Mouse (Mus musculus) embryonic fibroblast, embryonic 13.5 days (primary cell): ENCODE measurements around the gene Zfp292.

Experiments used
- CTCF ChIP-seq: IDR thresholded peaks from 2 replicates; pipeline ENCODE4 v1.5.1; 2011; ENCODE audit warnings: mild to moderate bottlenecking, control low read depth, low read length, moderate library complexity, borderline replicate concordance; ENCODE audit not compliant: insufficient read depth
- POLR2A ChIP-seq: IDR thresholded peaks from 2 replicates; pipeline ENCODE4 v1.6.1; 2011; ENCODE audit warnings: low read depth, mild to moderate bottlenecking, control low read depth, low read length, moderate library complexity

GRCm38 (mm10) chr4:34906151-34906550, 23.4 kb upstream of the Zfp292 start:
- no peak for TF ChIP-seq CTCF
- no peak for TF ChIP-seq POLR2A
